Comparison of ENCODE assay signal across 8 mouse cellular contexts in the genomic region with DNA sequence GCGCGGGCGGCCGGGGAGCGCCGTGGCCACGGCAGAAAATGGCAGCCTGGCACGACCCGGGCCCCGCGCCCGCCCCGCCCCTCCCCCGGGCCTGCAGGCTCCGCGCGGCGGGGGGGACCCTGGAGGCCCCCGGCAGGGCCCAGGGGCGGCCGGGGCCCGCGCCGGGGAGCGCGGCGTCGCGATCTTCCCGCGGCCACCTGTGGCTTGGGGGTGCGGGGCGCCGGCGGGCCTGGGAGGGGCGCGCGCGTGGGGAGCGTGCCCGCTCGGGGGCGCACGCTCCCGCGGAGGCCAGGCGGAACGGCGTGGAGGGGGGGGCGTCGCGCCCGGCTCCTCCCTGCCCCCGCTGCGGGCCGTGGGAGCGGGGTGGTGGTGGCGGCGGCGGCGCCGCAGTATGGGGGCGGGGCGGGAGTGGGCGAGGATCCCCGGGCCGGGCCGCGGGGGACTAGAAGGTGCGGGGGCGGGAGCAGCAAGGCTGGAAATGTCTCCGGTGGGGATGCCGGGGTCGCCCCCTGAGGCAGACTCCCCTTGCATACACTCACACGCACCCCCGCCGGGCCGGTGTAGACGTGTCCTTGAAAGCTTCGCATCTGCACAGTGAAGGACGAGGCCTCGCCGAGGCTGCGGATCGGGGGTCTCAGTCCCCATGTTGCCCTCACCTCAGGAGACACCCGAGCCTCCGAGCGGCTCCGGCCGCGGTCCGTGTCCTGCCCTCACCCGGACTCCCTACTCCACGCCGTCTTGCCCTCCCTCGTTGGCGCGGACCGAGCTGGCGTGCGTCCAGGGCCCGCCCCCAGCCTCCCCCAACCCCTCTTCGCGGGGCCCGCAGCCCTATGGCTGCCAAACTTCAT. TPM values are rescaled to one million over a fixed set of nuclear protein-coding genes. Genes with fewer than 3 reads are reported as not detected.
DNase-seq lines count a peak whose midpoint lies in the region; ATAC-seq and TF ChIP-seq lines count a peak whose summit lies in the region.

No protein-coding gene starts in this region.

- H3K36me3 ChIP-seq in liver, embryonic 14.5 days (replicated peaks; ENCODE audit: control insufficient read depth, insufficient read depth, low read depth): no peaks in the 10 kb centered on the region
- no peaks in the 10 kb centered on the region for H3K36me3 ChIP-seq in neural tube, embryonic 12.5 days

- peak overlapping the region; percentile 97 for H3K27ac ChIP-seq in layer of hippocampus, adult 2 months
- H3K27ac ChIP-seq in liver, embryonic 14.5 days: no peak overlapping the region
- peak overlapping the region; percentile 75; the same call in 1 of the 2 replicates for H3K27ac ChIP-seq in neural tube, embryonic 12.5 days

- no peak overlapping the region; the same call in 1 of the 2 replicates for H3K9ac ChIP-seq in liver, embryonic 14.5 days (replicated peaks)
- H3K9ac ChIP-seq in neural tube, embryonic 12.5 days: peak overlapping the region; percentile 89

- no peak for TF ChIP-seq CTCF in layer of hippocampus, adult 2 months (conservative IDR thresholded peaks at IDR 0.05)
- TF ChIP-seq CTCF in liver, embryonic 14.5 days (IDR thresholded peaks at IDR 0.05; ENCODE audit: low read depth): no peak

- peaks cover 38% of the 10 kb centered on the region for H3K27me3 ChIP-seq in liver, embryonic 14.5 days (ENCODE audit: control insufficient read depth, insufficient read depth, low read length)
- no peaks in the 10 kb centered on the region for H3K27me3 ChIP-seq in neural tube, embryonic 12.5 days (replicated peaks)

- peak overlapping the region; percentile 69 for H3K4me2 ChIP-seq in liver, embryonic 14.5 days (ENCODE audit: low read depth)
- peak overlapping the region; percentile 88 for H3K4me2 ChIP-seq in neural tube, embryonic 12.5 days (replicated peaks)

- no peaks in the 10 kb centered on the region for H3K9me3 ChIP-seq in liver, embryonic 14.5 days (ENCODE audit: control insufficient read depth, low read length)
- H3K9me3 ChIP-seq in neural tube, embryonic 12.5 days: no peaks in the 10 kb centered on the region

- DNase-seq in layer of hippocampus, adult 2 months (ENCODE audit: low spot score in 2 of 2): peak in 1 of 2 experiments; percentile 61
- no peak for DNase-seq in layer of hippocampus, adult 9-10 months (ENCODE audit: low spot score)
- DNase-seq in cerebellum, postnatal 25 days: peak; percentile 67 to 80
- peak; percentile 79 for DNase-seq in kidney, adult 18-20 months
- DNase-seq in liver, embryonic 14.5 days (ENCODE audit: low read depth in 3 of 3, low spot score in 3 of 3): no peak
- DNase-seq in thymus, adult 18-20 months: peak; percentile 57 to 64

- no peak for TF ChIP-seq EP300 in liver, embryonic 14.5 days (IDR thresholded peaks at IDR 0.05; ENCODE audit: low read depth)

- peak; percentile 9; the same call in 1 of the 2 replicates for ATAC-seq in granulocyte monocyte progenitor cell, adult 5-6 weeks (replicated peaks; ENCODE audit: poor library complexity, severe bottlenecking)
- ATAC-seq in liver, embryonic 14.5 days (ENCODE audit: insufficient read depth): peak; percentile 6; the same call in 1 of the 2 replicates
- peak; percentile 46 for ATAC-seq in neural tube, embryonic 12.5 days (ENCODE audit: low FRiP score, low read depth)

- 1% methylated on average over 69 of the region's 105 CpGs for WGBS in liver, embryonic 14.5 days (ENCODE audit: insufficient replicate concordance)
- WGBS in neural tube, embryonic 12.5 days: under 1% methylated on average over 71 of the region's 105 CpGs

- peak overlapping the region; percentile 89 for H3K4me3 ChIP-seq in layer of hippocampus, adult 2 months
- H3K4me3 ChIP-seq in liver, embryonic 14.5 days (ENCODE audit: insufficient read depth in 1 of 2, low read depth in 2 of 2, low read length in 2 of 2): peak overlapping the region; percentile 31 to 70
- H3K4me3 ChIP-seq in neural tube, embryonic 12.5 days: peak overlapping the region; percentile 79

- peaks cover 0 to 11% of the 10 kb centered on the region in 2 experiments; a peak in 2 of 4 replicates for H3K4me1 ChIP-seq in liver, embryonic 14.5 days (replicated peaks; ENCODE audit: control insufficient read depth in 2 of 2, insufficient read depth in 2 of 2, low read length in 1 of 2)
- H3K4me1 ChIP-seq in neural tube, embryonic 12.5 days: peaks cover 48% of the 10 kb centered on the region

RNA-seq across cellular contexts. Expression of a gene that starts 2.0 kb away (rescaled TPM):
- 10 to 100 TPM; 70.3 to 82.5 TPM for total RNA-seq in layer of hippocampus, adult 2 months (2021)
- 20.2 and 33.6 TPM in 2 replicates for total RNA-seq in granulocyte monocyte progenitor cell, adult 5-6 weeks (2014; fragmentation: Nextera tagmentation)
- total RNA-seq in granulocyte monocyte progenitor cell, adult 5-6 weeks (2017): 21.7 and 22.9 TPM in 2 replicates
- polyA plus RNA-seq in liver, embryonic 14.5 days (2012; rRNA removed): 5.2 and 5.3 TPM in 2 replicates
- polyA plus RNA-seq in liver, embryonic 14.5 days (2014; fragmentation: Nextera tagmentation; extraction: Ambion mirVana): 12.8 and 14.1 TPM in 2 replicates
- polyA plus RNA-seq in neural tube, embryonic 12.5 days (2016; fragmentation: Nextera tagmentation; extraction: Ambion mirVana): 146 and 175 TPM in 2 replicates

Comparison
In these comparisons a context has a peak if more than half of its experiments do, and no peak if none do; other contexts are left out.
1. DNase-seq: peak in cerebellum, postnatal 25 days (2 of 2), kidney, adult 18-20 months (single experiment) and thymus, adult 18-20 months (2 of 2); none in layer of hippocampus, adult 9-10 months (single experiment) and liver, embryonic 14.5 days (0 of 3).
2. Peak in every context shown above with its lines, with median percentiles within 50 percentile points of each other: H3K4me3 ChIP-seq and ATAC-seq.